Mouse (Mus musculus): ENCODE results near the gene Lck.

- TF ChIP-seq CTCF (IDR thresholded peaks at IDR 0.05; ENCODE audit: control insufficient read depth, insufficient read depth, low read length) (no peak), POLR2A (IDR thresholded peaks at IDR 0.05; ENCODE audit: borderline replicate concordance, control insufficient read depth, low read depth, low read length) (no peak)
Observed at GRCm38 (mm10) chr4:129578466-129578865, 5.0 kb upstream of the Lck start, which contains the start of gene Fam167b.
